Mouse (Mus musculus): ENCODE measurements around the gene Trim15. TPM values are rescaled to one million over a fixed set of nuclear protein-coding genes. Genes with fewer than 3 reads are reported as not detected.
A peak's percentile ranks its signal among the peaks of the same experiment; 100 is the strongest.
"Not testable (repeated sequence)": the region's sequence is repeated elsewhere in the genome, so short reads cannot be mapped to it uniquely, and the experiment has no call there.

Gene Trim15
- polyA plus RNA-seq, 1 experiment from 2014 or later, result 0.25 TPM

DNA sequence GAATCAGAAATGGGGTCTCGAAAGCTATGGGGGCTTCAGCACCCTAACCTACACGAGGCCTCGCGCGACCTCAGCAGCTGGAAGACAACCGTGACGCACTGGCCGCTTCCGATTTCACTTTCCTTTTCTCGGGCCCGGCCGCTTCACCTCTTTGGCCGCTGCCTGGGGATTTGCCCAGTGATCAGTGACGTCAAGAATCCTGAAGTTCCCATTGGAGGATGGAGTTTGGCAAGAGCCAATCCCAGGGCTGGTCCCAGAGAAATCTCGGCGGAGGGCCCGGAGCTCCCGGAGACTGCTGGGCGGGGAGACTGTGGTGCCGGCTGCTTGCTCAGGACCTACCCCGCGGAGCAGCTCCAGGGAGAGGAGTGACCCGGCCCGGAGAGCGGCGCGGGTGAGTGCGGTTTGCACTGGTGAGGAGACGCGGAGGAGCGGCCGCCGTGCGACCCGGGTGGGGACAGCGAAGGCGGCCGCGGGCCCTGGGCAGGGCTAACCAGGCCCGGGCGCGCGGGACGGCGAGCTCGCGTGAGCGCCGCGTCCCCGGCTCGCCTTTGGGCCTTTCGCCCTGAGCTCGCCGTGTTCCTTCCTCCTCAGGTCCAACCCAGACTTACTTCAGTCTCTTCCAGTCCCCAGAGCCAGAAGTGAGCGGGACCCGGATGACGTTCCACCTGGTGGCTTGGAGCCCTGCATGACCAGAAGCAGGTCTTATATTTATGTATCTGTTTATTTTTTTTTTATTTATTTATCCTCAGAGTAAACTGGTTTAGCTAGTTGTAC lies 29.9 kb downstream of the Trim15 start, which contains the start of gene Trim26:
Gene Trim26 (plus strand): TSS at position 261 of the 774 bp plus-strand sequence.
- peak within 1 kb of the TSS; percentile 89 for H3K27ac ChIP-seq (ENCODE audit: low read length)
- peak within 1 kb of the TSS; percentile 66 for H3K4me2 ChIP-seq (ENCODE audit: low read length)
- ATAC-seq, result peak; percentile 99
- peaks cover 14% of the 10 kb centered on the region for H3K4me1 ChIP-seq (replicated peaks; ENCODE audit: control insufficient read depth, insufficient read depth, low read length)
- no peaks in the 10 kb centered on the region for H3K27me3 ChIP-seq (replicated peaks; ENCODE audit: control insufficient read depth, insufficient read depth, low read length)
- H3K9ac ChIP-seq (replicated peaks; ENCODE audit: low read depth, low read length), result peak within 1 kb of the TSS; percentile 77
- under 1% methylated on average over 58 of the region's 58 CpGs for WGBS
- no peaks in the 10 kb centered on the region for H3K9me3 ChIP-seq (ENCODE audit: control insufficient read depth, low read length)
- no peaks in the 10 kb centered on the region for H3K36me3 ChIP-seq (ENCODE audit: control insufficient read depth, insufficient read depth)
- H3K4me3 ChIP-seq (replicated peaks; ENCODE audit: low read length), result peak within 1 kb of the TSS; percentile 73

DNA sequence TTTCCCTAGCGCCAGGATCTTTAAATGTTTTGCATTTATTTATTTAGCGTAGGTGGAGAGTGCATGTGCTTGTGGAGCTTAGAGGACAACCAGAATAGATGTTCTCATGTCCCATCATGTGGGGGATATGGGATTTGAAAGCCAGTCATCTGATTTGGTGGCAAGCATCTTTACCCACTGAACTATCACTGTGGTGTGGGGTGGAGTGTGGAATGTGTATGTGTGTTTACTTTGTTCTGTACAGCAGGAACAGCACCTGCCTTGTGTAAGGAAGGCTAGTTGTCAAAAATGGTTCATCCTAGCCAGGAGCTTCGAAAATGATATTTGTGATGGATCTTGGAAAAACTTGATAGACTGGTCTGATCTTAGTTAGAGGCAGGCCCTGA lies 30.6 kb downstream of the Trim15 start:
- Histone ChIP-seq H3K9me3 (ENCODE audit: control insufficient read depth, low read length) (no peaks in the 10 kb centered on the region), H3K4me2 (ENCODE audit: low read length) (peak overlapping the region; percentile 64), H3K4me1 (replicated peaks; ENCODE audit: control insufficient read depth, insufficient read depth, low read length) (peaks cover 14% of the 10 kb centered on the region), H3K27ac (ENCODE audit: low read length) (peak overlapping the region; percentile 62), H3K4me3 (replicated peaks; ENCODE audit: low read length) (peak overlapping the region; percentile 73), H3K36me3 (ENCODE audit: control insufficient read depth, insufficient read depth) (no peaks in the 10 kb centered on the region), H3K9ac (replicated peaks; ENCODE audit: low read depth, low read length) (peak overlapping the region; percentile 77), H3K27me3 (replicated peaks; ENCODE audit: control insufficient read depth, insufficient read depth, low read length) (no peaks in the 10 kb centered on the region)
- 14% methylated on average over 3 of the region's 3 CpGs for WGBS
- ATAC-seq, result peak; percentile 24

GRCm38 (mm10) chr17:36835591-36836426 lies 31.2 kb downstream of the Trim15 start:
- no peaks in the 10 kb centered on the region for H3K27me3 ChIP-seq (replicated peaks; ENCODE audit: control insufficient read depth, insufficient read depth, low read length)
- H3K36me3 ChIP-seq (ENCODE audit: control insufficient read depth, insufficient read depth), result no peaks in the 10 kb centered on the region
- 33% methylated on average over 12 of the region's 12 CpGs for WGBS
- no peak; the same call in 1 of the 2 replicates for ATAC-seq
- H3K4me1 ChIP-seq (replicated peaks; ENCODE audit: control insufficient read depth, insufficient read depth, low read length), result peaks cover 14% of the 10 kb centered on the region
- no peak overlapping the region for H3K9ac ChIP-seq (replicated peaks; ENCODE audit: low read depth, low read length)
- H3K9me3 ChIP-seq (ENCODE audit: control insufficient read depth, low read length), result no peaks in the 10 kb centered on the region
- peak overlapping the region; percentile 73; the same call in 1 of the 2 replicates for H3K4me3 ChIP-seq (replicated peaks; ENCODE audit: low read length)
- H3K27ac ChIP-seq (ENCODE audit: low read length), result no peak overlapping the region; the same call in none of the 2 replicates
- H3K4me2 ChIP-seq (ENCODE audit: low read length), result peak overlapping the region; percentile 64

DNA sequence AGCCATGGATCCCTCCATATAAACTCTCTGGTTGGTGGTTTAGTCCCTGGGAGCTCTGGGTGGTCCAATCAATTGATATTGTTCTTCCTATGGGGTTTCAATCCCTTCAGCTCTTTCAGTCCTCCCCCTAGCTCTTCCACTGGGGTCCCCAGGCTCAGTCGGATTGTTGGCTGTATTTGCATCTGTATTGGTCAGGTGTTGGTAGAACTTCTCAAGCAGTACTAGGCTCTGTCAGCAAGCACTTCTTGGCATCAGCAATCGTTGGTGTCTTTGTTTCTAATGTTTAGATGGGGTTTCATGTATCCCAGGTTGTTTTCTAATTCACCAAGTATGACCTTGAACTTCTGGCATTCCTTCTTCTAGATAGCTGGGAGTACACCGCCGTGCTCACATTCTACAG lies 34.3 kb downstream of the Trim15 start:
- peaks cover 11% of the 10 kb centered on the region for H3K4me1 ChIP-seq (replicated peaks; ENCODE audit: control insufficient read depth, insufficient read depth, low read length)
- no peaks in the 10 kb centered on the region for H3K36me3 ChIP-seq (ENCODE audit: control insufficient read depth, insufficient read depth)
- no peak overlapping the region for H3K27ac ChIP-seq (ENCODE audit: low read length)
- WGBS, result 55% methylated on average over 4 of the region's 4 CpGs
- H3K9me3 ChIP-seq (ENCODE audit: control insufficient read depth, low read length), result no peaks in the 10 kb centered on the region
- H3K9ac ChIP-seq (replicated peaks; ENCODE audit: low read depth, low read length), result no peak overlapping the region
- no peak overlapping the region for H3K4me2 ChIP-seq (ENCODE audit: low read length)
- no peak overlapping the region for H3K4me3 ChIP-seq (replicated peaks; ENCODE audit: low read length)
- H3K27me3 ChIP-seq (replicated peaks; ENCODE audit: control insufficient read depth, insufficient read depth, low read length), result no peaks in the 10 kb centered on the region
- ATAC-seq, result no peak

GRCm38 (mm10) chr17:36830470-36830869 lies 36.5 kb downstream of the Trim15 start:
- Histone ChIP-seq H3K4me1 (replicated peaks; ENCODE audit: control insufficient read depth, insufficient read depth, low read length) (no peaks in the 10 kb centered on the region), H3K9ac (replicated peaks; ENCODE audit: low read depth, low read length) (no peak overlapping the region), H3K9me3 (ENCODE audit: control insufficient read depth, low read length) (no peaks in the 10 kb centered on the region), H3K36me3 (ENCODE audit: control insufficient read depth, insufficient read depth) (no peaks in the 10 kb centered on the region), H3K27ac (ENCODE audit: low read length) (no peak overlapping the region), H3K4me2 (ENCODE audit: low read length) (no peak overlapping the region), H3K27me3 (replicated peaks; ENCODE audit: control insufficient read depth, insufficient read depth, low read length) (no peaks in the 10 kb centered on the region), H3K4me3 (replicated peaks; ENCODE audit: low read length) (no peak overlapping the region)
- WGBS, result 80% methylated on average over 3 of the region's 3 CpGs
- no peak for ATAC-seq

- 87% methylated on average over 2 of the region's 2 CpGs for WGBS
- no peaks in the 10 kb centered on the region for H3K27me3 ChIP-seq (replicated peaks; ENCODE audit: control insufficient read depth, insufficient read depth, low read length)
Observed at GRCm38 (mm10) chr17:36828488-36828887, 38.5 kb downstream of the Trim15 start.

GRCm38 (mm10) chr17:36826002-36826401 lies 41.0 kb downstream of the Trim15 start:
- H3K9ac ChIP-seq (replicated peaks; ENCODE audit: low read depth, low read length); H3K36me3 ChIP-seq (ENCODE audit: control insufficient read depth, insufficient read depth); H3K27ac ChIP-seq (ENCODE audit: low read length); H3K4me1 ChIP-seq (replicated peaks; ENCODE audit: control insufficient read depth, insufficient read depth, low read length); H3K27me3 ChIP-seq (replicated peaks; ENCODE audit: control insufficient read depth, insufficient read depth, low read length); H3K9me3 ChIP-seq (ENCODE audit: control insufficient read depth, low read length): not testable (repeated sequence)
- peak overlapping the region; percentile 28; the same call in 1 of the 2 replicates for H3K4me2 ChIP-seq (ENCODE audit: low read length)
- WGBS, result 13% methylated on average over 5 of the region's 5 CpGs
- ATAC-seq, result peak; percentile 86
- H3K4me3 ChIP-seq (replicated peaks; ENCODE audit: low read length), result 0 out of 2 replicates have a peak overlapping the region, but pooled peaks have one; percentile 11

More at GRCm38 (mm10) chr17:36828488-36828887, 38.5 kb downstream of the Trim15 start:
- Histone ChIP-seq H3K4me3 (replicated peaks; ENCODE audit: low read length) (no peak overlapping the region), H3K9ac (replicated peaks; ENCODE audit: low read depth, low read length) (no peak overlapping the region), H3K36me3 (ENCODE audit: control insufficient read depth, insufficient read depth) (no peaks in the 10 kb centered on the region), H3K27ac (ENCODE audit: low read length) (no peak overlapping the region), H3K4me2 (ENCODE audit: low read length) (no peak overlapping the region), H3K9me3 (ENCODE audit: control insufficient read depth, low read length) (no peaks in the 10 kb centered on the region), H3K4me1 (replicated peaks; ENCODE audit: control insufficient read depth, insufficient read depth, low read length) (no peaks in the 10 kb centered on the region)
- ATAC-seq, result no peak

DNA sequence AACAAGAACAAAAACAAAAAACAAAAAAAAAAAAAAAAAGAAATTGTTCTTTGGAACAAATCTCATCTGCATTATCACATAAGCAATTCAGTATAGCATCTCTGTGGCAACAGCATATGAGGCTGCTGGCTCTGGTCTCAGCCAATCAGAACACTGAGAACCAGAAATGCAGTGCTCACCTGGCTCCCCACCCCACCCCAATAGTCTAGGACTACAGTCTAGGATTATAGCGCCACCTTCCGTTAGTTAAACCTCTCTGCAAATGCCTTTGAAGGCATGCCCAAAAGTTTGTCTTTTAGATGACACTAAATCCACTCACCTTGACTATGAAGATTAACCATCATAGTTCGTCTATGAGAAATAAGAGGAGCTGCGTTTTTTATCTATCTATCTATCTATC lies 41.5 kb downstream of the Trim15 start:
- H3K27me3 ChIP-seq (replicated peaks; ENCODE audit: control insufficient read depth, insufficient read depth, low read length), result no peaks in the 10 kb centered on the region
- H3K27ac ChIP-seq (ENCODE audit: low read length), result no peak overlapping the region
- no peak overlapping the region for H3K9ac ChIP-seq (replicated peaks; ENCODE audit: low read depth, low read length)
- 32% methylated on average over 4 of the region's 4 CpGs for WGBS
- H3K36me3 ChIP-seq (ENCODE audit: control insufficient read depth, insufficient read depth), result no peaks in the 10 kb centered on the region
- no peak overlapping the region for H3K4me2 ChIP-seq (ENCODE audit: low read length)
- H3K9me3 ChIP-seq (ENCODE audit: control insufficient read depth, low read length), result no peaks in the 10 kb centered on the region
- peak; percentile 69 for ATAC-seq
- H3K4me1 ChIP-seq (replicated peaks; ENCODE audit: control insufficient read depth, insufficient read depth, low read length), result no peaks in the 10 kb centered on the region
- no peak overlapping the region for H3K4me3 ChIP-seq (replicated peaks; ENCODE audit: low read length)

GRCm38 (mm10) chr17:36824005-36824404 lies 43.0 kb downstream of the Trim15 start:
- no peak overlapping the region for H3K4me3 ChIP-seq (replicated peaks; ENCODE audit: low read length)
- no peak overlapping the region for H3K27ac ChIP-seq (ENCODE audit: low read length)
- H3K9me3 ChIP-seq (ENCODE audit: control insufficient read depth, low read length), result no peaks in the 10 kb centered on the region
- no peaks in the 10 kb centered on the region for H3K4me1 ChIP-seq (replicated peaks; ENCODE audit: control insufficient read depth, insufficient read depth, low read length)
- H3K4me2 ChIP-seq (ENCODE audit: low read length), result no peak overlapping the region
- H3K36me3 ChIP-seq (ENCODE audit: control insufficient read depth, insufficient read depth), result no peaks in the 10 kb centered on the region
- H3K9ac ChIP-seq (replicated peaks; ENCODE audit: low read depth, low read length), result no peak overlapping the region
- no peaks in the 10 kb centered on the region for H3K27me3 ChIP-seq (replicated peaks; ENCODE audit: control insufficient read depth, insufficient read depth, low read length)
- ATAC-seq, result no peak

Data from forebrain, embryonic 16.5 days (tissue).